Mouse (Mus musculus): ENCODE data around the gene Rchy1. TPM values are rescaled to one million over a fixed set of nuclear protein-coding genes. Genes with fewer than 3 reads are reported as not detected.
A peak's percentile ranks its signal among the peaks of the same experiment; 100 is the strongest.

Gene Rchy1
- polyA plus RNA-seq, 1 experiment = 30.9 TPM

- H3K27me3 ChIP-seq (replicated peaks; ENCODE audit: control insufficient read depth, insufficient read depth, low read length) = no peaks in the 10 kb centered on the region
- TF ChIP-seq POLR2A (IDR thresholded peaks at IDR 0.05; ENCODE audit: low read depth, low read length) (no peak), CTCF (conservative IDR thresholded peaks at IDR 0.05; ENCODE audit: insufficient read depth, insufficient read length, low read depth, low read length) (no peak)
- DNase-seq = no peak
- 87% methylated on average over 2 of the region's 2 CpGs for WGBS
- no peaks in the 10 kb centered on the region for H3K4me1 ChIP-seq (ENCODE audit: control insufficient read depth, insufficient read depth, low read length)
- no peaks in the 10 kb centered on the region for H3K36me3 ChIP-seq (ENCODE audit: control insufficient read depth, insufficient read depth, low read length)
- no peak overlapping the region for H3K27ac ChIP-seq (ENCODE audit: insufficient read depth, low read depth, low read length)
- H3K4me3 ChIP-seq (ENCODE audit: insufficient read depth, low read depth, low read length) = no peak overlapping the region
These were observed 14.5 kb upstream of the Rchy1 start for GRCm38 (mm10) chr5:91977397-91977770.

GRCm38 (mm10) chr5:91976566-91977396, 13.9 kb upstream of the Rchy1 start:
- Histone ChIP-seq H3K4me1 (ENCODE audit: control insufficient read depth, insufficient read depth, low read length) (no peaks in the 10 kb centered on the region), H3K36me3 (ENCODE audit: control insufficient read depth, insufficient read depth, low read length) (no peaks in the 10 kb centered on the region), H3K27ac (ENCODE audit: insufficient read depth, low read depth, low read length) (no peak overlapping the region), H3K4me3 (ENCODE audit: insufficient read depth, low read depth, low read length) (no peak overlapping the region), H3K27me3 (replicated peaks; ENCODE audit: control insufficient read depth, insufficient read depth, low read length) (no peaks in the 10 kb centered on the region)
- DNase-seq = no peak
- 77% methylated on average over 10 of the region's 10 CpGs for WGBS
- TF ChIP-seq POLR2A (IDR thresholded peaks at IDR 0.05; ENCODE audit: low read depth, low read length) (no peak), CTCF (conservative IDR thresholded peaks at IDR 0.05; ENCODE audit: insufficient read depth, insufficient read length, low read depth, low read length) (no peak)

GRCm38 (mm10) chr5:91975758-91976157, 12.9 kb upstream of the Rchy1 start:
- Histone ChIP-seq H3K4me3 (ENCODE audit: insufficient read depth, low read depth, low read length) (no peak overlapping the region), H3K27me3 (replicated peaks; ENCODE audit: control insufficient read depth, insufficient read depth, low read length) (no peaks in the 10 kb centered on the region), H3K36me3 (ENCODE audit: control insufficient read depth, insufficient read depth, low read length) (no peaks in the 10 kb centered on the region), H3K4me1 (ENCODE audit: control insufficient read depth, insufficient read depth, low read length) (no peaks in the 10 kb centered on the region), H3K27ac (ENCODE audit: insufficient read depth, low read depth, low read length) (no peak overlapping the region)
- TF ChIP-seq POLR2A (IDR thresholded peaks at IDR 0.05; ENCODE audit: low read depth, low read length) = no peak
- no peak for TF ChIP-seq CTCF (conservative IDR thresholded peaks at IDR 0.05; ENCODE audit: insufficient read depth, insufficient read length, low read depth, low read length)
- no peak for DNase-seq
- 84% methylated on average over 9 of the region's 9 CpGs for WGBS

- TF ChIP-seq CTCF (conservative IDR thresholded peaks at IDR 0.05; ENCODE audit: insufficient read depth, insufficient read length, low read depth, low read length) = no peak
- Histone ChIP-seq H3K4me1 (ENCODE audit: control insufficient read depth, insufficient read depth, low read length) (no peaks in the 10 kb centered on the region), H3K27me3 (replicated peaks; ENCODE audit: control insufficient read depth, insufficient read depth, low read length) (no peaks in the 10 kb centered on the region), H3K4me3 (ENCODE audit: insufficient read depth, low read depth, low read length) (no peak overlapping the region), H3K27ac (ENCODE audit: insufficient read depth, low read depth, low read length) (no peak overlapping the region), H3K36me3 (ENCODE audit: control insufficient read depth, insufficient read depth, low read length) (peaks cover 1% of the 10 kb centered on the region; the same call in 1 of the 2 replicates)
- DNase-seq = no peak
- 89% methylated on average over 7 of the region's 7 CpGs for WGBS
These were observed 11.1 kb upstream of the Rchy1 start for GRCm38 (mm10) chr5:91974002-91974401.

GRCm38 (mm10) chr5:91972046-91972445, 9.2 kb upstream of the Rchy1 start:
- WGBS = 78% methylated on average over 3 of the region's 3 CpGs
- no peak for DNase-seq
- TF ChIP-seq CTCF (conservative IDR thresholded peaks at IDR 0.05; ENCODE audit: insufficient read depth, insufficient read length, low read depth, low read length) = no peak
- no peak for TF ChIP-seq POLR2A (IDR thresholded peaks at IDR 0.05; ENCODE audit: low read depth, low read length)

GRCm38 (mm10) chr5:91962259-91962638, 619 bp downstream of the Rchy1 start:
- TF ChIP-seq POLR2A (IDR thresholded peaks at IDR 0.05; ENCODE audit: low read depth, low read length) (no peak), CTCF (conservative IDR thresholded peaks at IDR 0.05; ENCODE audit: insufficient read depth, insufficient read length, low read depth, low read length) (no peak)
- Histone ChIP-seq H3K27ac (ENCODE audit: insufficient read depth, low read depth, low read length) (peak overlapping the region; percentile 92), H3K27me3 (replicated peaks; ENCODE audit: control insufficient read depth, insufficient read depth, low read length) (no peaks in the 10 kb centered on the region), H3K36me3 (ENCODE audit: control insufficient read depth, insufficient read depth, low read length) (peaks cover 1% of the 10 kb centered on the region), H3K4me3 (ENCODE audit: insufficient read depth, low read depth, low read length) (peak overlapping the region; percentile 65), H3K4me1 (ENCODE audit: control insufficient read depth, insufficient read depth, low read length) (peaks cover 8% of the 10 kb centered on the region)
- no peak for DNase-seq
- WGBS = 0% methylated on average over 14 of the region's 14 CpGs

More at GRCm38 (mm10) chr5:91972046-91972445, 9.2 kb upstream of the Rchy1 start:
- no peak overlapping the region for H3K4me3 ChIP-seq (ENCODE audit: insufficient read depth, low read depth, low read length)
- H3K27ac ChIP-seq (ENCODE audit: insufficient read depth, low read depth, low read length) = no peak overlapping the region
- H3K4me1 ChIP-seq (ENCODE audit: control insufficient read depth, insufficient read depth, low read length) = no peaks in the 10 kb centered on the region
- no peaks in the 10 kb centered on the region for H3K27me3 ChIP-seq (replicated peaks; ENCODE audit: control insufficient read depth, insufficient read depth, low read length)
- H3K36me3 ChIP-seq (ENCODE audit: control insufficient read depth, insufficient read depth, low read length) = peaks cover 1% of the 10 kb centered on the region; the same call in 1 of the 2 replicates

- 0 out of 2 replicates have a peak overlapping the region, but pooled peaks have one; percentile 7 for H3K4me3 ChIP-seq (ENCODE audit: insufficient read depth, low read depth, low read length)
- TF ChIP-seq POLR2A (IDR thresholded peaks at IDR 0.05; ENCODE audit: low read depth, low read length) (no peak), CTCF (conservative IDR thresholded peaks at IDR 0.05; ENCODE audit: insufficient read depth, insufficient read length, low read depth, low read length) (no peak)
- DNase-seq = peak; percentile 77
These were observed 1.5 kb downstream of the Rchy1 start for GRCm38 (mm10) chr5:91961370-91961769.

More at GRCm38 (mm10) chr5:91961370-91961769, 1.5 kb downstream of the Rchy1 start:
- peaks cover 8% of the 10 kb centered on the region for H3K4me1 ChIP-seq (ENCODE audit: control insufficient read depth, insufficient read depth, low read length)
- WGBS = 33% methylated on average over 1 of the region's 1 CpGs
- no peak overlapping the region for H3K27ac ChIP-seq (ENCODE audit: insufficient read depth, low read depth, low read length)
- H3K27me3 ChIP-seq (replicated peaks; ENCODE audit: control insufficient read depth, insufficient read depth, low read length) = no peaks in the 10 kb centered on the region
- peaks cover 1% of the 10 kb centered on the region; the same call in 1 of the 2 replicates for H3K36me3 ChIP-seq (ENCODE audit: control insufficient read depth, insufficient read depth, low read length)
